Mouse (Mus musculus) midbrain, embryonic 11.5 days (tissue): ENCODE data around the gene Ppfibp1. TPM values are rescaled to one million over a fixed set of nuclear protein-coding genes. Genes with fewer than 3 reads are reported as not detected.
A peak's percentile ranks its signal among the peaks of the same experiment; 100 is the strongest.

Experiments used
- ATAC-seq: fragments of 200-750 bp; cut with Nextera tagmentation; 2 replicates; pipeline ENCODE4 v1.8.0; 2017; ENCODE audit warnings: moderate TSS enrichment, moderate library complexity; ENCODE audit not compliant: low FRiP score
- DNase-seq: peaks from one replicate; pipeline ENCODE4 v3.0.0; 2015; ENCODE audit warnings: low spot score; ENCODE audit errors: missing footprints
- H3K27ac ChIP-seq: fragments of 300-500 bp; sonication (generic); 2 replicates; pipeline ENCODE4 v1.5.1; 2014; ENCODE audit warnings: low read depth, low read length
- H3K27me3 ChIP-seq: fragments of 300-500 bp; sonication (generic); 2 replicates; pipeline ENCODE4 v1.6.1; 2014; ENCODE audit warnings: mild to moderate bottlenecking, low read length, moderate library complexity, mixed read lengths; ENCODE audit not compliant: control insufficient read depth, insufficient read depth
- H3K36me3 ChIP-seq: fragments of 300-500 bp; sonication (generic); 2 replicates; pipeline ENCODE4 v1.6.1; 2014; ENCODE audit warnings: mild to moderate bottlenecking, low read length, moderate library complexity, mixed read lengths; ENCODE audit not compliant: control insufficient read depth, insufficient read depth
- H3K4me1 ChIP-seq: fragments of 300-500 bp; sonication (generic); 2 replicates; pipeline ENCODE4 v1.6.1; 2014; ENCODE audit warnings: low read length; ENCODE audit not compliant: control insufficient read depth, insufficient read depth
- H3K4me2 ChIP-seq: fragments of 300-500 bp; sonication (generic); 2 replicates; pipeline ENCODE4 v1.6.1; 2014; ENCODE audit warnings: mild to moderate bottlenecking, moderate library complexity
- H3K4me3 ChIP-seq: fragments of 300-500 bp; sonication (generic); 2 replicates; pipeline ENCODE4 v1.5.1; 2014; ENCODE audit warnings: low read depth, low read length
- H3K9ac ChIP-seq: fragments of 300-500 bp; sonication (generic); 2 replicates; pipeline ENCODE4 v1.6.1; 2014; ENCODE audit warnings: low read length
- H3K9me3 ChIP-seq: fragments of 300-500 bp; sonication (generic); 2 replicates; pipeline ENCODE4 v1.6.1; 2016; ENCODE audit warnings: low read length; ENCODE audit not compliant: control insufficient read depth
- WGBS: fragments of 180-500 bp; shearing (Covaris S2); extraction: QIAGEN DNeasy Blood & Tissue Kit; methylation state at CpG from one replicate; pipeline ENCODE4 v1.1.7; 2014; 5-methylcytosine and 5-hydroxymethylcytosine counted together
- polyA plus RNA-seq: library from polyadenylated mRNA; unstranded; fragments of >200 nt; fragmentation: Nextera tagmentation; extraction: Ambion mirVana; gene quantifications from 2 replicates; pipeline ENCODE4 v1.2.1, GENCODE M21; 2014

Ppfibp1 gene
- polyA plus RNA-seq, 1 experiment from 2014 or later, result 30.2 TPM

DNA sequence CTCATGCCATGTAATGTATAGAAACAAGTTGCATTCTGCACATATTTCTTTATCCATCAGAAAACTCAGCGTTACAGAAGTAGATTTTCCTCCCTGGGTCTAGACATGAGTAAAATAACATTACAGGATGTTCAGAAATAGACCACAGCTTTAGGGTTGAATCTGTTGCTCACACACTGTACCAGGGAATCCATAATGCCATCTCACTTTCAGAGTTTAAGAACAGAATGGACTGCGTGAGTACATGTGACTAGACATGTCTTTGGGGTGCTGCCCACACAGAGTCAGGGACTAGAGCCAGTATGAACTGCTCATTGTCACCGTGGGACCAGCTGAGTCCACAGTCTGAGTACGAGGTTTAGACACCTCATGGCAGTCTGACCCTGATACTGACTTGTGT lies 110.4 kb downstream of the Ppfibp1 start:
- H3K4me2 ChIP-seq, result no peak overlapping the region
- H3K36me3 ChIP-seq, result no peaks in the 10 kb centered on the region
- H3K4me1 ChIP-seq, result no peaks in the 10 kb centered on the region
- no peak overlapping the region for H3K27ac ChIP-seq
- H3K9ac ChIP-seq, result no peak overlapping the region
- DNase-seq (peak; percentile 21), ATAC-seq (no peak)
- H3K9me3 ChIP-seq, result no peaks in the 10 kb centered on the region
- no peak overlapping the region for H3K4me3 ChIP-seq
- H3K27me3 ChIP-seq, result no peaks in the 10 kb centered on the region
- 93% methylated on average over 4 of the region's 4 CpGs for WGBS

GRCm38 (mm10) chr6:146999302-146999701 lies 111.0 kb downstream of the Ppfibp1 start:
- Histone ChIP-seq H3K9ac (no peak overlapping the region), H3K4me1 (no peaks in the 10 kb centered on the region), H3K36me3 (no peaks in the 10 kb centered on the region), H3K4me3 (no peak overlapping the region), H3K4me2 (no peak overlapping the region), H3K27me3 (no peaks in the 10 kb centered on the region), H3K27ac (no peak overlapping the region), H3K9me3 (no peaks in the 10 kb centered on the region)
- ATAC-seq (no peak), DNase-seq (peak; percentile 39)
- 89% methylated on average over 9 of the region's 9 CpGs for WGBS

DNA sequence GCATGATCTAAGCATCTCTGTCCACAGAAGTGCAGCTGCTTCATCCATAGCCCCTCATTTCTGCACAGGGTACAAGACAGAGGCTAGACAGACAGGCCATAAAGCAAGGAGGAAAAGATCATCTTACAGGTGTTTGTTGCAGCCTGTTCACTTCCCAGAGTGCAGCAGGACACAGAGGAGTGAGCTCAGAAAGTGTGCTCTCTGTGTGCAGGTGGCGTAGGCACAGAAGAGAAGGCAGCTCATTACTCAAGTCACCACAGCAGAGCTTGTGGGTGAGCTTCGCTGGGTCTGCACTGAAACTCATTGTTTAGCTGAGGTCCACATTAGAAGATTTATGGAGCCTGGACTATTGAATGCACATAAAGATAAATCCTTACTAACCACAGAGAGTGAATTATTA lies 111.5 kb downstream of the Ppfibp1 start:
- H3K27me3 ChIP-seq, result no peaks in the 10 kb centered on the region
- no peaks in the 10 kb centered on the region for H3K9me3 ChIP-seq
- no peak overlapping the region for H3K9ac ChIP-seq
- ATAC-seq (no peak), DNase-seq (no peak)
- WGBS, result 85% methylated on average over 2 of the region's 2 CpGs
- H3K4me3 ChIP-seq, result no peak overlapping the region
- H3K4me2 ChIP-seq, result no peak overlapping the region
- no peak overlapping the region for H3K27ac ChIP-seq
- no peaks in the 10 kb centered on the region for H3K36me3 ChIP-seq
- H3K4me1 ChIP-seq, result no peaks in the 10 kb centered on the region

DNA sequence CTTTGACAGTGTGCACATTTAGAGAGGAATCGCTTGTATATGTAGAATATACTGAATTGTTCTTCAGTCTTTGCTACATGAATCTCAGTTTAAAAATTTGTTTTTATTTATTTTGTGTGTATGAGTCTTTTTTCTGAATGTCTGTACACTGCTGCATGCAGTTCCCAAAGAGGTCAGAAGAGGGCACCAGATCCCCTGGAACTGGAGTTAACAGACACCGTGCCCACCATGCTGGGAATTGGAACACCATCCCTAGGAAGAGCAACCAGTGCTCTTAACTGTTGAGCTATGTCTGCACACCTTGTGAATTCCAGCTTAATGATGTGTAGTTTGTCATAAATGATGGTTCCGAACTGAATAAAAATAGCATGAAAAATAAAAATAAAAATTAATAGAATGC lies 119.9 kb downstream of the Ppfibp1 start:
- H3K27me3 ChIP-seq, result no peaks in the 10 kb centered on the region
- H3K9ac ChIP-seq, result no peak overlapping the region
- H3K4me1 ChIP-seq, result no peaks in the 10 kb centered on the region
- DNase-seq, result peak; percentile 89
- H3K36me3 ChIP-seq, result no peaks in the 10 kb centered on the region
- no peak overlapping the region for H3K4me3 ChIP-seq
- WGBS, result 54% methylated on average over 3 of the region's 3 CpGs
- no peak overlapping the region for H3K27ac ChIP-seq
- ATAC-seq, result no peak
- no peaks in the 10 kb centered on the region for H3K9me3 ChIP-seq
- no peak overlapping the region for H3K4me2 ChIP-seq

DNA sequence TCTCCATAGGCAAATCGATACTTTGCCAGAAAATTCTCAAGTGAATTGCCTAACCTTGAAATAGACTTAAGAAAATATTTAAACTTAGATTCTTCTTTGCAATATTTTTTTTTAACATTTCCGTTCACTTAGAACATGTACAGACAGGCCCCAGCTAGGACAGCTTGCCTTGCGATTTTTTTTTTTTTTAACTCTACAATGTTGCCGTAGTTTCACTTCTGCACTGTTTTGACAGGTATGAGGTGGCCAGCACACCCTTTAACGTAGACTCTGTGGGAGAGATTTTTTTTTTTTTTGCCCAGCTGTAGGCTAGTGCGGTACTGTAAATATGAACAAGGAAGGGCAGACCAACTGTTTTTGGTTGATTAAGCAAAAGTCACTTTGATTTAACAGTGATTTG lies 122.1 kb downstream of the Ppfibp1 start:
- H3K4me3 ChIP-seq, result no peak overlapping the region
- DNase-seq (no peak), ATAC-seq (no peak)
- WGBS, result 93% methylated on average over 6 of the region's 6 CpGs
- no peaks in the 10 kb centered on the region for H3K36me3 ChIP-seq
- no peak overlapping the region for H3K4me2 ChIP-seq
- H3K9me3 ChIP-seq, result no peaks in the 10 kb centered on the region
- no peak overlapping the region for H3K27ac ChIP-seq
- no peak overlapping the region for H3K9ac ChIP-seq
- no peaks in the 10 kb centered on the region for H3K27me3 ChIP-seq
- H3K4me1 ChIP-seq, result no peaks in the 10 kb centered on the region

DNA sequence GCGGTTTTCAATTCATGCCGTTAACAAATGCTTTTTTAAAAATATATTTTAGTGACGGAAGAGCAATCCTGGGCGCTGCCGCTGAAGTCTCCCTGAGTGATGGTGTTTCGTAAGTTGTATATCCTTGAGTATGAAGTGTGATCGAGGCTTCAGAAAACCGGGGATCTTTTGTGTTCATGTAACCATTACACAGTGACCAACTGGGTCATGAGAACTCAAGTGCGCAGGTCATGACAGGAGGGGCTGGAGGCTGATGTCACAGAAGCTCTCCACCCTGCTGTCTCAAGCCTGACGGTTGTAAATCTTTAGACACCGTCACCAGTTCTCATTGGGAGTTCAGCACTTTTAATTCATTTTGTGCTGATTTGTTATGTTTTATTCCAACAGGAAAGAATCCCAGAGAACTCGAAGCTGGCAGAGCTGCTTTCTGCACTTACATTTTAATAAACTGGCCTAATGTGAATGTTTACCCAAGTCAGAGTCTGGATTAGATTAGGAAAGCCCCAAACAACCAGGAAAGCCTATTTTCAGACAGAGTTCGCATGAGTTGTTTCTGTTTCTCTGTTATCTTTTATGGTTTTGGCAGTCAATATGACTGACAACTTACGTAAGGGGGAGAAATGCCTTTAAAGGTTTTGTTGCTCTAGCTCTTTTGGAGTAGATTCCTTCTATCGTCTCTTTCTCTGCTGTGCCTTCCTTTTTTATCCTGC lies 122.7 kb downstream of the Ppfibp1 start:
- ATAC-seq (no peak), DNase-seq (peak; percentile 47)
- Histone ChIP-seq H3K27me3 (no peaks in the 10 kb centered on the region), H3K4me1 (no peaks in the 10 kb centered on the region), H3K9ac (no peak overlapping the region), H3K9me3 (no peaks in the 10 kb centered on the region), H3K36me3 (no peaks in the 10 kb centered on the region), H3K4me2 (no peak overlapping the region), H3K27ac (no peak overlapping the region), H3K4me3 (no peak overlapping the region)
- 93% methylated on average over 15 of the region's 15 CpGs for WGBS

- H3K9ac ChIP-seq, result no peak overlapping the region
- H3K4me1 ChIP-seq, result no peaks in the 10 kb centered on the region
- H3K9me3 ChIP-seq, result no peaks in the 10 kb centered on the region
- ATAC-seq (no peak), DNase-seq (peak; percentile 12)
- no peaks in the 10 kb centered on the region for H3K27me3 ChIP-seq
- H3K4me3 ChIP-seq, result no peak overlapping the region
- H3K27ac ChIP-seq, result no peak overlapping the region
- H3K4me2 ChIP-seq, result no peak overlapping the region
- H3K36me3 ChIP-seq, result no peaks in the 10 kb centered on the region
- WGBS, result 72% methylated on average over 6 of the region's 6 CpGs
Observed at GRCm38 (mm10) chr6:147011555-147011954, 123.3 kb downstream of the Ppfibp1 start.

GRCm38 (mm10) chr6:147011977-147012376 lies 123.7 kb downstream of the Ppfibp1 start:
- DNase-seq (peak; percentile 33), ATAC-seq (no peak)
- 93% methylated on average over 6 of the region's 6 CpGs for WGBS
- H3K27ac ChIP-seq, result no peak overlapping the region
- H3K36me3 ChIP-seq, result no peaks in the 10 kb centered on the region
- H3K9ac ChIP-seq, result no peak overlapping the region
- no peaks in the 10 kb centered on the region for H3K9me3 ChIP-seq
- H3K4me3 ChIP-seq, result no peak overlapping the region
- H3K4me2 ChIP-seq, result no peak overlapping the region
- H3K4me1 ChIP-seq, result no peaks in the 10 kb centered on the region
- H3K27me3 ChIP-seq, result no peaks in the 10 kb centered on the region

- DNase-seq, result no peak
- no peaks in the 10 kb centered on the region for H3K27me3 ChIP-seq
- H3K4me3 ChIP-seq, result no peak overlapping the region
- H3K9me3 ChIP-seq, result no peaks in the 10 kb centered on the region
- no peak for ATAC-seq
- no peak overlapping the region for H3K4me2 ChIP-seq
- no peak overlapping the region for H3K27ac ChIP-seq
- H3K4me1 ChIP-seq, result no peaks in the 10 kb centered on the region
- H3K9ac ChIP-seq, result no peak overlapping the region
- WGBS, result 91% methylated on average over 1 of the region's 1 CpGs
- no peaks in the 10 kb centered on the region for H3K36me3 ChIP-seq
Observed at GRCm38 (mm10) chr6:147013546-147013945, 125.3 kb downstream of the Ppfibp1 start.
